Mouse (Mus musculus) MEL-GATA-1-ER (cell line): Measurements from ENCODE around the gene Odam.

Source experiments
- DNase-seq: peaks from one replicate; pipeline ENCODE4 v3.0.0-alpha.2; 2012; ENCODE audit warnings: low read depth; ENCODE audit errors: extremely low read depth

Gene Odam

DNA sequence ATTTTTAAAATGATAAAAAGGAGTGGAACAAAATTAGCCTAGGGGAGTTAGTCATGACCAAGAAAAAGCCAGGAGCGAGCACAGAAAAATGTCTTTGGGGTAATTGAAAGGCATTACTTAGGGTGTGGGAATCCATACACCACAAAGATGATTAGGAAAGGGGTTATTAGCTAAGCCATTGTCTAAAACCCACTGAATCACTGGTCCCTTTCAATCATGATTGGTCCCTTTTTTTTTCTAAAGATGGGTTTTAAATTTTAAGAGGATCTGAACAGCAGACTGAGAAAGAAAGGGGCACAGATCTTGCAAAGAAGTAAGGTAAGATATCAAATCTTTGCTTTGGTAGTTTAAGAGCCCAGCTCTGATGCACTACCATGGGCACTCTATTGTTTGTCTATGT is at the start of gene Odam:
Odam (plus strand) TSS at position 301 of the 400 bp plus-strand sequence.
- no peak for DNase-seq

GRCm38 (mm10) chr5:87855136-87855716 is 29.6 kb upstream of the Odam start:
- DNase-seq = no peak

- no peak for DNase-seq
These were observed 14.7 kb upstream of the Odam start for GRCm38 (mm10) chr5:87870084-87870483.

DNA sequence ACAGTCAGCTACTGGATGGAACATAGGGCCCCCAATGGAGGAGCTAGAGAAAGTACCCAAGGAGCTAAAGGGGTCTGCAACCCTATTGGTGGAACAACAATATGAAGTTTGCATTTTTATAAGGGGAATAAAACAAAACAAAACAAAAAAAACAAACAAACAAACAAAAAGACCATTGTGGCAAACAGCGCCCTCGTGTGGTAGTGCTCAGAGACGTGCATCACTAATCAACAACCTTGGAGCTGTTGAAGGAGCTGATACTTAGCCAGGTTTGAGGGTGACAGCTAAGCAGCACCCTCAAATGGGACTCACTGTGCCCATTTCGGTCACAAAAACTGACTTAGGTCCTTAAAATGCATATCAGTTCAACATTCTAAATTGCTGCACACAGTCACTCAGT is 13.4 kb upstream of the Odam start:
- DNase-seq = no peak

- DNase-seq = no peak
These were observed 40.5 kb downstream of the Odam start, which contains the start of gene Csn3 for GRCm38 (mm10) chr5:87925372-87925771. Gene Csn3 (plus strand): TSS chr5:87925579.

DNA sequence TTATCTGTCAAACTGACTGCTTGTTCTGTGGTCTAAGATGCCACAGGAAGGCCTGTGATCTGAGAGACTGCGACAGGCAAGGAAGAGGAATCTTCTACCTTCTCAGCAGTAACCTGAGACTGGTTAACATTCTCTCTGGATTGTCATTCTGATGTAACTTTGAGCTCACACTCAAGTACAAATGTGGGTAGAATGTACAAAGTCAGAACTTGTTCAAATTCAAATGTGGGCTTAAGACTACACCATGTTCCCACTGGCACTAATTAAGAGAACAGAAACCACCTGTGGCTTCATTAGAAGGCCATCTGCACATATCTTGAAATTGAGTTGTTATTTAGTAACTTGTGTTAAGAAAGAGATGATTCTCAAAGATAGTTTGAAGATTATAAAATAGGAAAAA is 46.8 kb downstream of the Odam start:
- no peak for DNase-seq

- DNase-seq = no peak
These were observed 55.9 kb downstream of the Odam start for GRCm38 (mm10) chr5:87940752-87941151.

- no peak for DNase-seq
These were observed 57.7 kb downstream of the Odam start for GRCm38 (mm10) chr5:87942515-87942914.
